Mouse (Mus musculus) G1E (cell line): ENCODE results near the gene Nsun3.

Experiments
- CTCF ChIP-seq: IDR thresholded peaks from 2 replicates; pipeline ENCODE4 v1.5.1; 2012; ENCODE audit warnings: low read depth, low read length, inconsistent platforms, mixed read lengths
- GATA1 ChIP-seq: IDR thresholded peaks from 2 replicates; pipeline ENCODE4 v1.6.1; 2012; ENCODE audit warnings: borderline replicate concordance, low read length, inconsistent platforms, mixed read lengths
- POLR2AphosphoS5 ChIP-seq: IDR thresholded peaks from 2 replicates; pipeline ENCODE4 v1.6.1; 2012; ENCODE audit warnings: low read depth, low read length, inconsistent platforms; ENCODE audit not compliant: insufficient replicate concordance
- TAL1 ChIP-seq: conservative IDR thresholded peaks from 2 replicates; pipeline ENCODE4 v1.6.1; 2012; ENCODE audit warnings: low read depth, low read length, inconsistent platforms, mixed read lengths

DNA sequence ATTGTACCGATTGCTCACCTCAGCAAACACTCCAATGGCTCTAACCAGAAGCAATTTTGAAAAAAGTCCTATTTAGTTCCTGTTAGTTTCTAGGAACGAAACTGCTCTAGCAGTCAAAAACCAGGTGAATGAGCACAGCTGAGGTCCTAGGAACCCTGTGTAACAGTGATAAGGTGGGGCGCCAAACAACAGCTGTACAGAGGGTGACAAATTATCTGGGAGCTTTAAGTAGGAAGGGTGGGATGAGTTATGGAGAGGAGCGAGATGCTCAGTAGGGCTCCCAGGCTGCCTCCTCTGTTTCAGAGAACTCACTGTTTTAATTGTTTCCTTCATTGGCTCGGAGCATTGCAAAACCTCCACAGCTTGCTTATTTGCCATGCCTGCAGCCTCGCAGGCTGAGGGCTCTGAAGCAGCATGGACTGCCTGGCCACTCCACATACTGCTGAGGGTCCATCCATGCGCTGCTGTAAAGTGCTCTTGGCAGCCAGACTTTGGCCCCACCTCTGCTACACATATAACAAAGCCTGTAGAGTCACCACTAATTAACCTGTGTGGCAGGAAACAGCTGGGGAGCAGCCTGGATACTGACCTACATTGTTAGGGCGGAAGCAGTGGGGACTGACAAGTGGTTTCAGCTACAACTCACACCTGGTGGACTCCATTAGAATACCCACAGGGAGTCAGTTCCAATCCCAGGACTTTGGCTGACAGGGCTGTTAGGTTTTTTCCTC is 20.8 kb upstream of the Nsun3 start:
- TF ChIP-seq CTCF (no peak), POLR2AphosphoS5 (no peak), GATA1 (no peak), TAL1 (no peak)
